Mouse (Mus musculus) CD4-positive helper T cell, adult 2 months (primary cell): Measurements from ENCODE around the gene Nek10.
"Not testable (repeated sequence)": the region's sequence is repeated elsewhere in the genome, so short reads cannot be mapped to it uniquely, and the experiment has no call there.

ENCODE experiments used
- DNase-seq: peaks from one replicate; pipeline ENCODE4 v3.0.0-alpha.2; 2012; ENCODE audit warnings: low read depth, missing footprints, low spot score

Nek10 gene

GRCm38 (mm10) chr14:14870463-14870862 lies 67.2 kb downstream of the Nek10 start:
- DNase-seq = no peak

- DNase-seq = no peak
Observed at GRCm38 (mm10) chr14:14871121-14871520, 67.9 kb downstream of the Nek10 start.

- no peak for DNase-seq
Observed at GRCm38 (mm10) chr14:14871700-14872099, 68.5 kb downstream of the Nek10 start.

- DNase-seq = no peak
Observed at GRCm38 (mm10) chr14:14893932-14894652, 90.9 kb downstream of the Nek10 start.

- no peak for DNase-seq
Observed at GRCm38 (mm10) chr14:14894776-14895175, 91.6 kb downstream of the Nek10 start.

- DNase-seq = no peak
Observed at GRCm38 (mm10) chr14:14895363-14895762, 92.1 kb downstream of the Nek10 start.

- no peak for DNase-seq
Observed at GRCm38 (mm10) chr14:14896399-14897136, 93.4 kb downstream of the Nek10 start.

- DNase-seq = peak; percentile 48
Observed at GRCm38 (mm10) chr14:14904750-14905529, 101.7 kb downstream of the Nek10 start.

GRCm38 (mm10) chr14:14905530-14905852 lies 102.3 kb downstream of the Nek10 start:
- no peak for DNase-seq

GRCm38 (mm10) chr14:14925615-14926014 lies 122.4 kb downstream of the Nek10 start:
- no peak for DNase-seq

- DNase-seq = no peak
Observed at GRCm38 (mm10) chr14:14927559-14927958, 124.3 kb downstream of the Nek10 start.

- DNase-seq = no peak
Observed at GRCm38 (mm10) chr14:14934977-14935376, 131.8 kb downstream of the Nek10 start.

GRCm38 (mm10) chr14:14945930-14946329 lies 142.7 kb downstream of the Nek10 start:
- no peak for DNase-seq

GRCm38 (mm10) chr14:14949023-14949422 lies 145.8 kb downstream of the Nek10 start:
- no peak for DNase-seq

- DNase-seq = no peak
Observed at GRCm38 (mm10) chr14:14951808-14952207, 148.6 kb downstream of the Nek10 start.

- no peak for DNase-seq
Observed at GRCm38 (mm10) chr14:14959780-14960440, 156.7 kb downstream of the Nek10 start.

GRCm38 (mm10) chr14:14960441-14960988 lies 157.3 kb downstream of the Nek10 start:
- no peak for DNase-seq

GRCm38 (mm10) chr14:14970633-14971032 lies 167.4 kb downstream of the Nek10 start:
- DNase-seq = no peak

- DNase-seq = no peak
Observed at GRCm38 (mm10) chr14:14971056-14971455, 167.8 kb downstream of the Nek10 start.

GRCm38 (mm10) chr14:14974156-14974555 lies 170.9 kb downstream of the Nek10 start:
- no peak for DNase-seq

- DNase-seq = not testable (repeated sequence)
Observed at GRCm38 (mm10) chr14:14984106-14984505, 180.9 kb downstream of the Nek10 start.
